Mouse (Mus musculus) testis, adult 2 months (tissue): ENCODE measurements around the gene Rcn1.

Source experiments
- CTCF ChIP-seq: fragments of 200-500 bp; IDR thresholded peaks from 2 replicates; pipeline ENCODE4 v1.5.1; 2012; ENCODE audit warnings: low read depth, mild to moderate bottlenecking, inconsistent platforms, low read length, moderate library complexity; ENCODE audit not compliant: control insufficient read depth, insufficient read depth, insufficient replicate concordance
- POLR2A ChIP-seq: fragments of 200-500 bp; IDR thresholded peaks from 2 replicates; pipeline ENCODE4 v1.6.1; 2012; ENCODE audit warnings: low read depth, mild to moderate bottlenecking, inconsistent platforms, low read length, moderate library complexity; ENCODE audit not compliant: control insufficient read depth

DNA sequence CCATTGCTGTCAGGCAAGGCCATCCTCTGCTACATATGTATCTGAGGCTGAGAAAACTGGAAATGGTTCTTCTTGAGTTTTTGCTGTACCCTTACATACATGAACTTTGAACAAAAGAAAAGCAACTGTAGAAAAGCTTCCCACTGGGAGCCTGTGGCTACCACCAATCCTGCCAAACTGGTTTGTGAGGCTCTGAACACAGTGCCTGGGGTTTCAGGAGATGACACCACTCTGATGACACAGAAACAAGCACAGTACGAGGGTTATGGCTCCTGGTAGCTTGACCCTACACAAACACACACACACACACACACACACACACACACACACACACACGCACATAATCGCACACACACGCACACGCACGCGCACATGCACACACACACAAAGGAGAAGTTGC, 23.9 kb downstream of the Rcn1 start:
- TF ChIP-seq CTCF (no peak), POLR2A (no peak)
